Mouse (Mus musculus) megakaryocyte, adult 5-6 weeks (primary cell): Measurements from ENCODE around the gene Slfn5. TPM values are rescaled to one million over a fixed set of nuclear protein-coding genes. Genes with fewer than 3 reads are reported as not detected.
"Not testable (repeated sequence)": the region's sequence is repeated elsewhere in the genome, so short reads cannot be mapped to it uniquely, and the experiment has no call there.

Source experiments
- ATAC-seq: 2 replicates; pipeline ENCODE4 v1.8.0; 2016; ENCODE audit warnings: mild to moderate bottlenecking, inconsistent platforms; ENCODE audit not compliant: poor library complexity, severe bottlenecking
- total RNA-seq, 2 experiments: library from RNA; stranded (forward) in 1 of 2; stranded (reverse) in 1 of 2; fragments of 153-499, 151-499 nt in 1 of 2; fragments of 221-1000, 200-1000 nt in 1 of 2; gene quantifications; 2 replicates each; pipeline versions ENCODE4 v1.2.3 to v1.2.4; 2015 to 2017

Slfn5 gene
- total RNA-seq, 2 experiments from 2014 or later: 60.7 to 116 TPM

GRCm38 (mm10) chr11:82943336-82943735 lies 7.8 kb upstream of the Slfn5 start:
- ATAC-seq: no peak

- no peak for ATAC-seq
Measured at GRCm38 (mm10) chr11:82945636-82946035, 5.5 kb upstream of the Slfn5 start.

GRCm38 (mm10) chr11:82947457-82947856 lies 3.7 kb upstream of the Slfn5 start:
- no peak for ATAC-seq

GRCm38 (mm10) chr11:82949036-82949435 lies 2.1 kb upstream of the Slfn5 start:
- no peak for ATAC-seq

- peak; percentile 57 for ATAC-seq
Measured at GRCm38 (mm10) chr11:82951865-82952611, 889 bp downstream of the Slfn5 start.

GRCm38 (mm10) chr11:82952612-82953542 lies 1.7 kb downstream of the Slfn5 start:
- ATAC-seq: peak; percentile 94

GRCm38 (mm10) chr11:82954631-82955030 lies 3.5 kb downstream of the Slfn5 start:
- ATAC-seq: no peak

- no peak for ATAC-seq
Measured at GRCm38 (mm10) chr11:82956925-82957324, 5.8 kb downstream of the Slfn5 start.

- ATAC-seq: peak; percentile 56; the same call in 1 of the 2 replicates
Measured at GRCm38 (mm10) chr11:82959613-82960012, 8.5 kb downstream of the Slfn5 start.

- ATAC-seq: no peak
Measured at GRCm38 (mm10) chr11:82961743-82962142, 10.6 kb downstream of the Slfn5 start.

GRCm38 (mm10) chr11:82962215-82962614 lies 11.1 kb downstream of the Slfn5 start:
- ATAC-seq: no peak

GRCm38 (mm10) chr11:82970712-82971589 lies 19.8 kb downstream of the Slfn5 start:
- ATAC-seq: peak; percentile 56; the same call in 1 of the 2 replicates

- ATAC-seq: no peak
Measured at GRCm38 (mm10) chr11:82971590-82971974, 20.4 kb downstream of the Slfn5 start.

- ATAC-seq: no peak
Measured at GRCm38 (mm10) chr11:82973916-82974315, 22.8 kb downstream of the Slfn5 start.

GRCm38 (mm10) chr11:82982409-82982808 lies 31.3 kb downstream of the Slfn5 start:
- ATAC-seq: not testable (repeated sequence)

GRCm38 (mm10) chr11:82983193-82983592 lies 32.0 kb downstream of the Slfn5 start:
- ATAC-seq: no peak

GRCm38 (mm10) chr11:82987621-82988020 lies 36.5 kb downstream of the Slfn5 start:
- ATAC-seq: no peak

- no peak for ATAC-seq
Measured at GRCm38 (mm10) chr11:82989357-82989756, 38.2 kb downstream of the Slfn5 start.

- ATAC-seq: peak; percentile 67
Measured at GRCm38 (mm10) chr11:82990612-82991385, 39.6 kb downstream of the Slfn5 start.
